Mouse (Mus musculus) brain, embryonic 14.5 days (tissue): ENCODE data around the gene Tvp23b.

ENCODE experiments used
- CTCF ChIP-seq: fragments of 200-500 bp; IDR thresholded peaks from 2 replicates; pipeline ENCODE4 v1.5.1; 2012; ENCODE audit warnings: inconsistent platforms, mild to moderate bottlenecking, moderate library complexity, borderline replicate concordance; ENCODE audit not compliant: insufficient read depth, insufficient read length; ENCODE audit errors: extremely low read depth
- POLR2A ChIP-seq: fragments of 200-500 bp; IDR thresholded peaks from 2 replicates; pipeline ENCODE4 v1.6.1; 2012; ENCODE audit warnings: mild to moderate bottlenecking, inconsistent platforms, borderline replicate concordance; ENCODE audit not compliant: poor library complexity, insufficient read depth, insufficient read length, severe bottlenecking; ENCODE audit errors: extremely low read depth

DNA sequence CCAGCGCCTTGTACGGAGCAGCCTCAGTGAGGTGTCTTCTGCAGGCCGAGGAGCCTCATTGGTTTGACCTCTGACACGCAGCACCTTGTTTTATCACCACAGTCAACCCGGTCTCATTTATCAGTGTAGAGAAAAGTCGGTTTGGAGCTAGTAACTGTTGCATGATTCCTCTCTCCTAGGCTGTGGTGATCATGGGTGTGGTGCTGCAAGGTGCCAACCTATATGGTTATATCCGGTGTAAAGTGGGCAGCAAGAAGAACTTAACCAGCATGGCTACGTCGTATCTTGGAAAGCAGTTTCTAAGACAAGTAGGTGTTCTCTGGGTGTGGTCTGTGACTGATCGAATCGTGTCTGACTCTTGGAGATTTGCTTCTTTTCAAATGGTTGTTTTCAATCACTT, 12.5 kb downstream of the Tvp23b start:
- TF ChIP-seq CTCF (no peak), POLR2A (no peak)
